Mouse (Mus musculus): ENCODE data around the gene Gngt1. TPM values are rescaled to one million over a fixed set of nuclear protein-coding genes. Genes with fewer than 3 reads are reported as not detected.

Gngt1 gene
- polyA plus RNA-seq, 1 experiment = not detected

DNA sequence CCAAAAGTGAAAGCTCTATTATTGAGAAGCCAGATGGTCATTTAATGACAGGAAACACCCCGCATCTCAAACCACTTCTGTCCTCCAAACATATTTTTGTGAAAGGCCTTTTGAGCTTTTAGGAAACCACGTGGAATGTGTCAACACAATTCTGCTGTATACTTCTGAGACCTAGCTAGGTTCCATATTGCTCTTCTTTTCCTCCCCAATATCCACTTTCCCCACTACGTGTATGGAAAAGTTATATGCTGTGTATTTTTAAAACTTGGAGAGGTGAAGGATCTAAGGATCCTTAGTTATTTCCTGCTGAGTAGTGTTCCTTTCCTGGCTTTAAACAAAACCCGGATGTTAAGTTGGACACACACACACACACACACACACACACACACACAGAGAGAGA, 9.9 kb downstream of the Gngt1 start:
- Histone ChIP-seq H3K9me3 (ENCODE audit: control insufficient read depth, low read length) (no peaks in the 10 kb centered on the region), H3K4me3 (replicated peaks) (no peak overlapping the region), H3K4me1 (ENCODE audit: control insufficient read depth) (no peaks in the 10 kb centered on the region; the same call in 1 of the 2 replicates), H3K36me3 (ENCODE audit: control insufficient read depth) (no peaks in the 10 kb centered on the region), H3K27me3 (ENCODE audit: control insufficient read depth) (peaks cover 4% of the 10 kb centered on the region; the same call in 1 of the 2 replicates)
- TF ChIP-seq TAL1 (IDR thresholded peaks at IDR 0.05; ENCODE audit: low read length) (no peak), GATA1 (IDR thresholded peaks at IDR 0.05; ENCODE audit: low read length) (no peak)

DNA sequence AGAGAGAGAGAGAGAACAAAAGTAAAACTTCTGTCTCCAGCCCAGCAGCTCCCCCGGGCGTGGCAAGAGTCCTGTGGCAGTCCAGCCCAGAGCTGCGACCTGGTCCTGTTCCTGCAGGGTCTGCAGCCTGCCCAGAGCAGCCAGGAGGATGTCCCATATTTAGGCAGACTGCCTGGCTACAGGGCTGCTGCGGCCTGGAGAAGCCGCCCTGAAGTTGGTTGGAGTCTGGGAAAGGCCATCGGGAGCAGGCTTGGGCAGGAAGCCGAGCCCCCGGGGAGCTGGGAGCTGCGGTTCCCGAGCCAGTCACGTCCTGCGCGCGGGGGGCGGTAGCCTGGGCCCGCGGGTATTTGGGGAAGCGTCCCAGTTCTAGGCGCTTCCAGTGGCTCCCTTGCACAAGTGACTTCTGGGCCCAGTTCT, 10.3 kb downstream of the Gngt1 start, which contains the start of gene Gng11:
Gene Gng11, plus strand, starts transcription at position 15 of the 417 bp plus-strand sequence.
- H3K4me1 ChIP-seq (ENCODE audit: control insufficient read depth) = no peaks in the 10 kb centered on the region; the same call in 1 of the 2 replicates

DNA sequence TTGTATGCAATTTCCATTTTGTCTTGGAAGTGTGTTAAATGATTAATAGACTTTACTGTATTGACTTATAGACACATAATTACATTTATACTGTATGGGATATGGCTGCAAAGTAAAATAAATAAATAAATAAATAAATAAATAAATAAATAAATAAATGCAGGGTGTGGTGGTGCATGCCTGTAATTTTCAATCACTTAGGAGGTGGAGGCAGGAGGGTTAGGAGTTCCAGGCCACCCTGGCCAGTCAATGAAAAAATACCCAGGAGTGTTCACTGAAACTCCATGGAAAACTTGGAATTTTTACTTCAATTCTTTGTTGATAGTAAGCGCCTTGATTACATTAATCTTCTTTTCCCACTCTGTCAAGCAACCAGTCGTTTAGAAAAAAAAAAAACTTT, 11.2 kb downstream of the Gngt1 start:
- Histone ChIP-seq H3K9me3 (ENCODE audit: control insufficient read depth, low read length) (no peaks in the 10 kb centered on the region), H3K4me3 (replicated peaks) (no peak overlapping the region), H3K27me3 (ENCODE audit: control insufficient read depth) (peaks cover 4% of the 10 kb centered on the region; the same call in 1 of the 2 replicates), H3K36me3 (ENCODE audit: control insufficient read depth) (no peaks in the 10 kb centered on the region), H3K4me1 (ENCODE audit: control insufficient read depth) (no peaks in the 10 kb centered on the region; the same call in 1 of the 2 replicates)
- TF ChIP-seq GATA1 (IDR thresholded peaks at IDR 0.05; ENCODE audit: low read length) (no peak), TAL1 (IDR thresholded peaks at IDR 0.05; ENCODE audit: low read length) (no peak)

More for the DNA sequence above, 10.3 kb downstream of the Gngt1 start, which contains the start of gene Gng11:
- H3K9me3 ChIP-seq (ENCODE audit: control insufficient read depth, low read length) = no peaks in the 10 kb centered on the region
- H3K4me3 ChIP-seq (replicated peaks) = peak within 1 kb of the TSS; percentile 49
- TF ChIP-seq GATA1 (IDR thresholded peaks at IDR 0.05; ENCODE audit: low read length) = no peak
- TF ChIP-seq TAL1 (IDR thresholded peaks at IDR 0.05; ENCODE audit: low read length) = no peak
- H3K27me3 ChIP-seq (ENCODE audit: control insufficient read depth) = peaks cover 4% of the 10 kb centered on the region; the same call in 1 of the 2 replicates
- H3K36me3 ChIP-seq (ENCODE audit: control insufficient read depth) = no peaks in the 10 kb centered on the region

DNA sequence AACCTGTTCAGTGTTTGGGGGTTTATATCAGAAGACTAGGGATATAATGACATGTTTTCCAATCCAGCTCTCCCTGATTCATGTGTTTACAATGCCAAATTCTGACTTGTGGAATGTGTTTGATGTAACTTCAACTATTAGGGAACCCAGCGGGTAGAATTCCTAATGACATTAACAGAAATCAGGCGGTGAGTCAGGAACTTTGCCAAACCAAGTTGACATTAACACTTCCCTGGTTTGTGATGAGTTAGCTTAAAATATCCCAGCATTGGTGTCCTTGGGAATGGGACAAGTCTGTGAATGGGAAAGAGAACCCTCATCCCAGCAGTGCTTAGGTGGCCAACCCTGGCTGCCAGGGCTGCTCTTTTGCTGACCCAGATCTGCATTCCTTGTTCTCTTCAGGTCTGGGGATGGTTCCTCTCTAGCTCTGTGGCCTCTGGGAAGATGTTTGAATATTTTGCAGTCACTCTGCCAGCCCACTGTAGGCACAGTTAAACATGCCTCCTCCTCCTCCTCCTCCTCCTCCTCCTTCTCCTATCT, 15.0 kb downstream of the Gngt1 start:
- H3K4me3 ChIP-seq (replicated peaks) = no peak overlapping the region
- H3K9me3 ChIP-seq (ENCODE audit: control insufficient read depth, low read length) = no peaks in the 10 kb centered on the region
- H3K4me1 ChIP-seq (ENCODE audit: control insufficient read depth) = no peaks in the 10 kb centered on the region; the same call in 1 of the 2 replicates
- peaks cover 4% of the 10 kb centered on the region; the same call in 1 of the 2 replicates for H3K27me3 ChIP-seq (ENCODE audit: control insufficient read depth)
- no peak for TF ChIP-seq GATA1 (IDR thresholded peaks at IDR 0.05; ENCODE audit: low read length)
- TF ChIP-seq TAL1 (IDR thresholded peaks at IDR 0.05; ENCODE audit: low read length) = no peak
- no peaks in the 10 kb centered on the region for H3K36me3 ChIP-seq (ENCODE audit: control insufficient read depth)

DNA sequence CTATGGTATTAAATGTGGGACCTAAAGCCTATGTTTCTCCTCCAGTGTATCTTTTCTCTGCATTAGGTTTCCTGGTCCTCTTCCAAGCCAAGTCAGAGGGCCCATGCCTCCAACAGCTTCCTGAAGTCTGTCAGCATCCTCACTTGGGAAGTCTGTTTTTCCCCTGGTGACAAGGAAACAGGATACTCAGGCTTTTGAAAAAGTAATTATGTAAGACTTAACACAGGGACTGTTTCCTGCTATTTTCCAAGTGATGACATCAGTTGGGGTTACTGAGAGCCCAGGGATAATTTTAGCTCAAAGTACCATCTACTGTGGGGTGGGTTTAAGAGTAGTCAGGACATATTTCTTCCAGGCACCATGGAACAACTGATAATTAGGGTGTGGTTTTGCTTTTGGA, 16.0 kb downstream of the Gngt1 start:
- Histone ChIP-seq H3K36me3 (ENCODE audit: control insufficient read depth) (no peaks in the 10 kb centered on the region), H3K27me3 (ENCODE audit: control insufficient read depth) (no peaks in the 10 kb centered on the region), H3K9me3 (ENCODE audit: control insufficient read depth, low read length) (no peaks in the 10 kb centered on the region), H3K4me3 (replicated peaks) (no peak overlapping the region), H3K4me1 (ENCODE audit: control insufficient read depth) (no peaks in the 10 kb centered on the region)
- TF ChIP-seq TAL1 (IDR thresholded peaks at IDR 0.05; ENCODE audit: low read length) (no peak), GATA1 (IDR thresholded peaks at IDR 0.05; ENCODE audit: low read length) (no peak)

DNA sequence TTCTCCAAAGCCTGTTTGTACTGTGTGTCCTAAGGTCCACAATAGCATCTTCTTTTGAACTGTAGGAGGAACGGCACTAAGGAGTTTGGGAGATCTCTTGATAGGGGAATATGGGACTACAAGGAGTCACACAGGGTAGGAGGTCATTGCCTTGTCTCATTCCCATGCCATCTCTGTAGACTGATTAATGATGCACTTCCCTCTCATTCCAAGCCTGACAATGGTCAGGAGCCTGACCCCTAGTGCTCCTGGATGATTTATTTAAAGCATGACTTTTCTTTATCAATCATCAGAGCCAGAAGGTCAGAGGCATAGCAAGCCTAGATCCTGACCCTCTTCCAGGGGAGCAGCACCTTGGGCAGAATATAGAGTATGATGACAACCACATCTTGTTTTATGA, 29.1 kb downstream of the Gngt1 start:
- no peak for TF ChIP-seq GATA1 (IDR thresholded peaks at IDR 0.05; ENCODE audit: low read length)
- no peak for TF ChIP-seq TAL1 (IDR thresholded peaks at IDR 0.05; ENCODE audit: low read length)
- Histone ChIP-seq H3K27me3 (ENCODE audit: control insufficient read depth) (no peaks in the 10 kb centered on the region), H3K9me3 (ENCODE audit: control insufficient read depth, low read length) (no peaks in the 10 kb centered on the region; the same call in 1 of the 2 replicates), H3K4me3 (replicated peaks) (no peak overlapping the region), H3K36me3 (ENCODE audit: control insufficient read depth) (no peaks in the 10 kb centered on the region), H3K4me1 (ENCODE audit: control insufficient read depth) (no peaks in the 10 kb centered on the region)

DNA sequence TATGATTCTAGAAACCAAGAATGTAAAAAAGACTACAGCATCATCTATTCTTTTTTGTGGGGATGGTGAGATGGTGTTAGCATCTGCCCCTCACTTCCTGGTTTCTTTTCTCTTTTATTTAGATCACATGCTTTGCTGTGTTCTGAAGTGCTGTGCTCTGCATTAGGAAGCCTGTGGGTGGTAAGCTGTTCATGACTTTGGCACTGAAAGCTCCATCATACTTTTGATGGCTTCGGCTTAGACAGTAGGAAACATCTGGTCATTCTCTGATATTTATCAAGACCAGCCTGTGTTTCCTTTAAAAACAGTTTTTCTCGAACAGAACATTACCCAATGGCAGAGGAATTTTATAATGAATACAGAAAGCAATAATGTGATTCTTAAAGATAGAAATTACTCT, 32.8 kb downstream of the Gngt1 start:
- Histone ChIP-seq H3K27me3 (ENCODE audit: control insufficient read depth) (no peaks in the 10 kb centered on the region), H3K4me3 (replicated peaks) (no peak overlapping the region), H3K9me3 (ENCODE audit: control insufficient read depth, low read length) (no peaks in the 10 kb centered on the region), H3K36me3 (ENCODE audit: control insufficient read depth) (no peaks in the 10 kb centered on the region), H3K4me1 (ENCODE audit: control insufficient read depth) (no peaks in the 10 kb centered on the region)
- TF ChIP-seq TAL1 (IDR thresholded peaks at IDR 0.05; ENCODE audit: low read length) (no peak), GATA1 (IDR thresholded peaks at IDR 0.05; ENCODE audit: low read length) (no peak)

DNA sequence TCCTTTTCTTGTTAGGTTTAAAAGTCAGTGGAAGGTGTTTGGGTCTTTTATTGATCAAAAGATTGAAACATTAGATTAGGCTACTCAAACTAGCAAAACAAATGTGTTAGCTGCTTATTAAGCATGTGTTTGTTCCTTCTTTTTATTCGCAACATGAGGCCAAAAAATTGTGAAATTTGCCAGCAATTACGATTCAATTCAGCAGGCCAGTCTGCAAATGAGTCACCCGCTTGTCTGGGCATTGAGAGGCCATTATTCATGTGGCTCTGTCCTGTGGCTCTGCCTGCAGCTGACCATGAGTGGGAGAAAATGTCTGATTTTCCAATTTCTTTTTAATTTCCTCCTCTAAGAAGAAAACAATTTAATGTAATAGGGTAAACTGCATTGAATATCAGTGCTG, 37.4 kb downstream of the Gngt1 start:
- Histone ChIP-seq H3K36me3 (ENCODE audit: control insufficient read depth) (no peaks in the 10 kb centered on the region), H3K4me3 (replicated peaks) (no peak overlapping the region), H3K4me1 (ENCODE audit: control insufficient read depth) (no peaks in the 10 kb centered on the region), H3K27me3 (ENCODE audit: control insufficient read depth) (no peaks in the 10 kb centered on the region), H3K9me3 (ENCODE audit: control insufficient read depth, low read length) (no peaks in the 10 kb centered on the region)
- TF ChIP-seq GATA1 (IDR thresholded peaks at IDR 0.05; ENCODE audit: low read length) = no peak
- no peak for TF ChIP-seq TAL1 (IDR thresholded peaks at IDR 0.05; ENCODE audit: low read length)

DNA sequence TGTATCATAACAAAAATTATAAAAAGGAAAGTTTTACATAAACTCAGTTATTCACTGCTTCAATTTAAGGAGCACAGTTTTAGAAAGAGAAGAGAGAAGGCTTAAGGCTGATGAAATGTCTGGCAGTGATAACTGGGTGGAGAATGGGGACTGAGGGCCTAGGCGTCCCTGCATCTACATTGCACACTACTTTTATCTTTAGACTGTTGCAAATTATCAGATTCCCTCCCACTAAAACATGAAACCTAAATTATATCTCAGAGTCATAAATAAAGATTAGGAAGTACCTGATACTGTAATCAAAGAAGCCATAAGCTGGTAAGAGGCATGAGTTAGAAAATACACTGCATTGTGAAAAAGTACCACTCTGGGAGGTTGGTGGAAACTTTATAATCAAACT, 48.2 kb downstream of the Gngt1 start:
- Histone ChIP-seq H3K36me3 (ENCODE audit: control insufficient read depth) (no peaks in the 10 kb centered on the region), H3K27me3 (ENCODE audit: control insufficient read depth) (no peaks in the 10 kb centered on the region), H3K9me3 (ENCODE audit: control insufficient read depth, low read length) (no peaks in the 10 kb centered on the region), H3K4me3 (replicated peaks) (no peak overlapping the region), H3K4me1 (ENCODE audit: control insufficient read depth) (no peaks in the 10 kb centered on the region)
- TF ChIP-seq TAL1 (IDR thresholded peaks at IDR 0.05; ENCODE audit: low read length) = no peak

Other genes starting within 250 kb of the Gngt1 start
- gene Calcr, start 229.1 kb upstream of the Gngt1 start, polyA plus RNA-seq (2012) = not detected in 2 replicates
- gene Tfpi2, start 4.9 kb upstream of the Gngt1 start, polyA plus RNA-seq (2012) = not detected in 2 replicates
- 0.06 TPM in 1 of 2 replicates, not detected in the other for gene Gng11, start 10.1 kb downstream of the Gngt1 start, polyA plus RNA-seq (2012)
- 2.0 and 2.3 TPM in 2 replicates for gene Bet1, start 93.2 kb downstream of the Gngt1 start, polyA plus RNA-seq (2012)

Measured in erythroblast, embryonic 14.5 days (primary cell).